Comparison of ENCODE assay signal across 9 mouse cellular contexts in the genomic region with DNA sequence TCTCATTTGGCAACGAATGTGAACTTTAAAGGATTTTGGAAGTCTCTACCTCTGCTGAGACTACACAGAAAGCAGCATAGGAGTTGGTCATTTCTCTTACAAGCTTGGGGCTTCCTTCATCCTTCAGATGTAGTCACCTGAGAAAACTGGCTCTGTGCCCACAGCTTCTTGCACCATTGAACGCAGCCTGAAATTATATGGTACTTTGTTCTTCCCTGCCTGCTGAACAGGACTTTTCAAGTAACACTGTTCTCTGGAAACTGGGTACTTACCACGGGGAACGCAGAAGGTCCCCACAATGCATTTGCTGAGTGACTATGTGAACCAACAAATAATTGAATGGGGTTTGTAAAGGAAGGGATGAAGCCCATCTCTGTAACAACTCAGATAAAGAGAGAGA. TPM values are rescaled to one million over a fixed set of nuclear protein-coding genes. Genes with fewer than 3 reads are reported as not detected.
DNase-seq lines count a peak whose midpoint lies in the region; ATAC-seq lines count a peak whose summit lies in the region.
"Had no signal": no experiment of that assay in that cellular context is flagged by ENCODE, and none has a peak within 500 bp of the region (broad histone marks: within the 10 kb centered on the region; RNA-seq: fewer than 3 reads in every experiment).

No protein-coding gene starts in this region.

- DNase-seq in liver, embryonic 11.5 days (ENCODE audit: low spot score): no peak
- no peak for DNase-seq in liver
- no peak for DNase-seq in forebrain, embryonic 11.5 days (ENCODE audit: low spot score)
- DNase-seq in kidney, postnatal 25 days: peak; percentile 51 to 54
- DNase-seq in adrenal gland, adult 2 months: no peak
- no peak for DNase-seq in ovary, postnatal 14 days (ENCODE audit: low spot score)
- DNase-seq in frontal cortex, postnatal 25 days (ENCODE audit: low spot score in 2 of 2): no peak

- WGBS in liver, embryonic 11.5 days: 81% methylated on average over 4 of the region's 4 CpGs
- 83% methylated on average over 4 of the region's 4 CpGs for WGBS in forebrain, embryonic 11.5 days
- WGBS in neural tube, embryonic 13.5 days: 86% methylated on average over 4 of the region's 4 CpGs

- H3K9me3 ChIP-seq in liver, embryonic 11.5 days (ENCODE audit: control insufficient read depth, low read length): no peaks in the 10 kb centered on the region
- no peaks in the 10 kb centered on the region for H3K9me3 ChIP-seq in forebrain, embryonic 11.5 days (ENCODE audit: control insufficient read depth, low read length)
- no peaks in the 10 kb centered on the region for H3K9me3 ChIP-seq in neural tube, embryonic 13.5 days

- no peaks in the 10 kb centered on the region for H3K27me3 ChIP-seq in liver, embryonic 11.5 days (replicated peaks; ENCODE audit: control insufficient read depth, insufficient read depth, low read length)
- H3K27me3 ChIP-seq in forebrain, embryonic 11.5 days (ENCODE audit: control insufficient read depth, insufficient read depth, low read length): no peaks in the 10 kb centered on the region
- no peaks in the 10 kb centered on the region for H3K27me3 ChIP-seq in neural tube, embryonic 13.5 days
- H3K27me3 ChIP-seq: Patski had no signal

- H3K27ac ChIP-seq in liver, embryonic 11.5 days (ENCODE audit: low read depth, low read length): no peak overlapping the region
- H3K27ac ChIP-seq in forebrain, embryonic 11.5 days (ENCODE audit: low read depth, low read length): no peak overlapping the region
- H3K27ac ChIP-seq in neural tube, embryonic 13.5 days (replicated peaks): no peak overlapping the region

- no peaks in the 10 kb centered on the region for H3K36me3 ChIP-seq in liver, embryonic 11.5 days (ENCODE audit: control insufficient read depth, insufficient read depth, low read length)
- no peaks in the 10 kb centered on the region for H3K36me3 ChIP-seq in forebrain, embryonic 11.5 days (ENCODE audit: control insufficient read depth, insufficient read depth, low read length)
- H3K36me3 ChIP-seq in neural tube, embryonic 13.5 days: no peaks in the 10 kb centered on the region

- H3K4me1 ChIP-seq in liver, embryonic 11.5 days (replicated peaks; ENCODE audit: control insufficient read depth, insufficient read depth, low read length): peaks cover 10% of the 10 kb centered on the region
- H3K4me1 ChIP-seq in forebrain, embryonic 11.5 days (replicated peaks; ENCODE audit: control insufficient read depth, insufficient read depth, low read length): no peaks in the 10 kb centered on the region; the same call in 1 of the 2 replicates
- H3K4me1 ChIP-seq in neural tube, embryonic 13.5 days (replicated peaks): 0 out of 2 replicates have a peak, but pooled peaks cover 9% of the 10 kb centered on the region

- peak overlapping the region; percentile 64; the same call in 1 of the 2 replicates for H3K9ac ChIP-seq in liver, embryonic 11.5 days (ENCODE audit: low read depth, low read length)
- peak overlapping the region; percentile 50 for H3K9ac ChIP-seq in forebrain, embryonic 11.5 days (ENCODE audit: low read length)
- H3K9ac ChIP-seq in neural tube, embryonic 13.5 days: no peak overlapping the region

- H3K4me2 ChIP-seq in liver, embryonic 11.5 days: peak overlapping the region; percentile 66
- peak overlapping the region; percentile 55 for H3K4me2 ChIP-seq in forebrain, embryonic 11.5 days (ENCODE audit: low read depth, low read length, severe bottlenecking)
- peak overlapping the region; percentile 51 for H3K4me2 ChIP-seq in neural tube, embryonic 13.5 days

- peak overlapping the region; percentile 45 for H3K4me3 ChIP-seq in liver, embryonic 11.5 days (ENCODE audit: low read depth, low read length)
- peak overlapping the region; percentile 26 for H3K4me3 ChIP-seq in forebrain, embryonic 11.5 days (ENCODE audit: low read depth, low read length)
- no peak overlapping the region for H3K4me3 ChIP-seq in neural tube, embryonic 13.5 days

- no peak for ATAC-seq in liver, embryonic 11.5 days (replicated peaks; ENCODE audit: low FRiP score)
- no peak for ATAC-seq in forebrain, embryonic 11.5 days (replicated peaks; ENCODE audit: low FRiP score)
- ATAC-seq in neural tube, embryonic 13.5 days (ENCODE audit: low read depth): no peak

RNA-seq across cellular contexts. Expression of gene Dnah1, which starts 0.5 kb away (rescaled TPM):
- polyA plus RNA-seq in liver, embryonic 11.5 days (2014; fragmentation: Nextera tagmentation; extraction: Ambion mirVana): 1.7 and 1.9 TPM in 2 replicates
- polyA plus RNA-seq in forebrain, embryonic 11.5 days (2014; fragmentation: Nextera tagmentation; extraction: Ambion mirVana): 7.6 and 8.8 TPM in 2 replicates
- 3.4 and 4.3 TPM in 2 replicates for polyA plus RNA-seq in neural tube, embryonic 13.5 days (2015; fragmentation: Nextera tagmentation; extraction: Ambion mirVana)
- 1 to 10 TPM; 1.7 to 2.1 TPM for total RNA-seq in adrenal gland, adult 2 months (2021)
- polyA plus RNA-seq in adrenal gland, adult 2 months (2012; rRNA removed): 0.71 and 1.3 TPM in 2 replicates

RNA-seq across cellular contexts. Expression of gene Capn7, which starts 13.2 kb away (rescaled TPM):
- 34.4 and 39.0 TPM in 2 replicates for polyA plus RNA-seq in liver, embryonic 11.5 days (2014; fragmentation: Nextera tagmentation; extraction: Ambion mirVana)
- polyA plus RNA-seq in forebrain, embryonic 11.5 days (2014; fragmentation: Nextera tagmentation; extraction: Ambion mirVana): 36.2 and 41.2 TPM in 2 replicates
- 74.1 and 77.6 TPM in 2 replicates for polyA plus RNA-seq in neural tube, embryonic 13.5 days (2015; fragmentation: Nextera tagmentation; extraction: Ambion mirVana)
- 10 to 100 TPM; 37.3 to 53.5 TPM for total RNA-seq in adrenal gland, adult 2 months (2021)
- polyA plus RNA-seq in adrenal gland, adult 2 months (2012; rRNA removed): 12.7 and 13.0 TPM in 2 replicates

Comparison
In these comparisons a context has a peak if more than half of its experiments do, and no peak if none do; other contexts are left out.
1. DNase-seq: peak in kidney, postnatal 25 days (2 of 2); none in liver, embryonic 11.5 days (single experiment), liver (single experiment), forebrain, embryonic 11.5 days (single experiment), adrenal gland, adult 2 months (single experiment), ovary, postnatal 14 days (single experiment) and frontal cortex, postnatal 25 days (0 of 2).
2. Peak in every context shown above with its lines, with median percentiles within 50 percentile points of each other: H3K4me2 ChIP-seq.